ENCODE assay signal across 27 mouse cellular contexts in the genomic region with DNA sequence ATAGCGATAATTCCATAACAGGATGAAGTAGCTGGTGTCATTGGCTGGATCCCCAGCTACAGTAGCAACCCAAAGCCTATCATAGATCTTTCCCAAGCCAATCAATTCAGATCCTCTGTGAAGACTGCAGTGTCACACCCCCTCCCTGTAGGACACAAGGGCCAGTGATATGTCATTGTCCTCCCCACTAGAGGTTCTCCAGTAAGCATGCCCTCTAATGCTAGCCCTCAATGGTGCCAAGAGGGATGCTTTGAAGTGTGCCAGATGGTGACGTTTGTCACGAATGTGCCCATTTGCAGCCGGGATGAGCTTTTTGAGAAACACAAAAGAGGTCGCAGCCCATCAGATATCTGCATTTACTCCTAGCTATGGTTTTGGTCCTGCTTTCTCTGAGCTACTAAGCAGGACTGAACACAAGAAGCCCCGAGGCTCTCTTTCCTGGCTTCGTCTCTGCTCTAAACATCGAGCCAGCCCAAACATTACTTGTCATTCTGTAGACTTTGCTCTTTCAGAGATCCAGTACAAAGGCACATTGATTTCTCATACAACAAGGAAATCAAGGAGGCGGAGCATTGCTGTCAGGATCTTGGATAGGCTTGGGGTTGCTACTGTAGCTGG.
A peak's percentile ranks its signal among the peaks of the same experiment; 100 is the strongest.
DNase-seq lines count a peak whose midpoint lies in the region; ATAC-seq lines count a peak whose summit lies in the region.
"Had no signal": no experiment of that assay in that cellular context is flagged by ENCODE, and none has a peak within 500 bp of the region (broad histone marks: within the 10 kb centered on the region; RNA-seq: fewer than 3 reads in every experiment).

No protein-coding gene starts in this region.

- no peak overlapping the region for H3K9ac ChIP-seq in forebrain, embryonic 13.5 days
- no peak overlapping the region for H3K9ac ChIP-seq in hindbrain, embryonic 14.5 days
- H3K9ac ChIP-seq: heart, embryonic 13.5 days; hindbrain, embryonic 15.5 days; intestine, embryonic 15.5 days; limb, embryonic 12.5 days; stomach, embryonic 15.5 days had no signal

- no peaks in the 10 kb centered on the region for H3K27me3 ChIP-seq in forebrain, embryonic 13.5 days
- H3K27me3 ChIP-seq in forebrain, embryonic 10.5 days (ENCODE audit: poor library complexity, severe bottlenecking), result no peaks in the 10 kb centered on the region
- no peaks in the 10 kb centered on the region for H3K27me3 ChIP-seq in hindbrain, embryonic 14.5 days (ENCODE audit: control insufficient read depth, insufficient read depth, low read length)
- no peaks in the 10 kb centered on the region for H3K27me3 ChIP-seq in hindbrain, embryonic 10.5 days (ENCODE audit: insufficient read depth, poor library complexity, severe bottlenecking)
- H3K27me3 ChIP-seq: heart, embryonic 13.5 days; hindbrain, embryonic 15.5 days; intestine, embryonic 15.5 days; limb, embryonic 12.5 days; Patski; stomach, embryonic 15.5 days had no signal

- H3K4me3 ChIP-seq in forebrain, embryonic 13.5 days, result no peak overlapping the region
- no peak overlapping the region for H3K4me3 ChIP-seq in forebrain, embryonic 10.5 days
- H3K4me3 ChIP-seq in hindbrain, embryonic 14.5 days (replicated peaks; ENCODE audit: low read length), result no peak overlapping the region
- no peak overlapping the region for H3K4me3 ChIP-seq in hindbrain, embryonic 10.5 days
- H3K4me3 ChIP-seq: erythroblast, embryonic 14.5 days; heart, embryonic 13.5 days; hindbrain, embryonic 15.5 days; intestine, embryonic 15.5 days; layer of hippocampus, adult 2 months; left cerebral cortex, adult 2 months; limb, embryonic 12.5 days; megakaryocyte, embryonic 14.5 days; stomach, embryonic 15.5 days had no signal

- H3K4me2 ChIP-seq in forebrain, embryonic 13.5 days, result no peak overlapping the region
- H3K4me2 ChIP-seq in hindbrain, embryonic 14.5 days (replicated peaks), result no peak overlapping the region
- H3K4me2 ChIP-seq: heart, embryonic 13.5 days; hindbrain, embryonic 15.5 days; intestine, embryonic 15.5 days; limb, embryonic 12.5 days; stomach, embryonic 15.5 days had no signal

- H3K27ac ChIP-seq in forebrain, embryonic 13.5 days, result no peak overlapping the region
- no peak overlapping the region for H3K27ac ChIP-seq in forebrain, embryonic 10.5 days
- no peak overlapping the region for H3K27ac ChIP-seq in hindbrain, embryonic 14.5 days
- no peak overlapping the region for H3K27ac ChIP-seq in hindbrain, embryonic 10.5 days
- H3K27ac ChIP-seq: heart, embryonic 13.5 days; hindbrain, embryonic 15.5 days; intestine, embryonic 15.5 days; layer of hippocampus, adult 2 months; left cerebral cortex, adult 2 months; limb, embryonic 12.5 days; stomach, embryonic 15.5 days had no signal

- no peak for DNase-seq in forebrain, embryonic 10.5 days (ENCODE audit: extremely low spot score, low spot score)
- no peak for DNase-seq in hindbrain, embryonic 14.5 days (ENCODE audit: low spot score)
- DNase-seq in hindbrain, embryonic 10.5 days (ENCODE audit: low spot score), result no peak
- DNase-seq in brain, adult 2 months (ENCODE audit: low read depth, low spot score), result peak; percentile 37
- peak; percentile 45 for DNase-seq in gonadal fat pad, adult 2 months (ENCODE audit: low read depth)
- DNase-seq in lung, postnatal 25 days (ENCODE audit: low spot score), result no peak
- DNase-seq: adrenal gland, postnatal 10 days; cerebellum, adult 11-12 months; cerebellum, adult 9-11 months; gastrocnemius, postnatal 36 days; heart, postnatal 10 days; kidney, adult 2 months; kidney, postnatal 36 days; lung, postnatal 4 days; midbrain, embryonic 14.5 days; right cerebral cortex, postnatal 25 days had no signal

- WGBS in forebrain, embryonic 13.5 days, result 66% methylated on average over 9 of the region's 9 CpGs
- WGBS in forebrain, embryonic 10.5 days, result 87% methylated on average over 9 of the region's 9 CpGs
- WGBS in hindbrain, embryonic 14.5 days, result 76% methylated on average over 9 of the region's 9 CpGs
- WGBS in hindbrain, embryonic 10.5 days, result 88% methylated on average over 9 of the region's 9 CpGs

- H3K4me1 ChIP-seq in forebrain, embryonic 13.5 days, result peaks cover 21% of the 10 kb centered on the region
- H3K4me1 ChIP-seq in forebrain, embryonic 10.5 days, result peaks cover 16% of the 10 kb centered on the region
- H3K4me1 ChIP-seq in hindbrain, embryonic 14.5 days (replicated peaks; ENCODE audit: control insufficient read depth, insufficient read depth, low read length), result no peaks in the 10 kb centered on the region; the same call in 1 of the 2 replicates
- 0 out of 2 replicates have a peak, but pooled peaks cover 3% of the 10 kb centered on the region for H3K4me1 ChIP-seq in hindbrain, embryonic 10.5 days (replicated peaks)
- H3K4me1 ChIP-seq: intestine, embryonic 15.5 days; megakaryocyte, embryonic 14.5 days had no signal

- H3K9me3 ChIP-seq in forebrain, embryonic 13.5 days (replicated peaks), result no peaks in the 10 kb centered on the region
- H3K9me3 ChIP-seq in forebrain, embryonic 10.5 days, result no peaks in the 10 kb centered on the region
- no peaks in the 10 kb centered on the region for H3K9me3 ChIP-seq in hindbrain, embryonic 14.5 days (ENCODE audit: control insufficient read depth, low read length)
- H3K9me3 ChIP-seq in hindbrain, embryonic 10.5 days, result no peaks in the 10 kb centered on the region
- H3K9me3 ChIP-seq: heart, embryonic 13.5 days; hindbrain, embryonic 15.5 days; intestine, embryonic 15.5 days; limb, embryonic 12.5 days; megakaryocyte, embryonic 14.5 days; stomach, embryonic 15.5 days had no signal

- peak; percentile 81 for ATAC-seq in forebrain, embryonic 13.5 days
- ATAC-seq in hindbrain, embryonic 14.5 days (ENCODE audit: low FRiP score), result peak; percentile 43; the same call in 1 of the 2 replicates
- ATAC-seq: intestine, embryonic 15.5 days; Patski had no signal

- no peaks in the 10 kb centered on the region for H3K36me3 ChIP-seq in forebrain, embryonic 13.5 days (ENCODE audit: poor library complexity, severe bottlenecking)
- no peaks in the 10 kb centered on the region for H3K36me3 ChIP-seq in forebrain, embryonic 10.5 days (replicated peaks)
- H3K36me3 ChIP-seq in hindbrain, embryonic 14.5 days (replicated peaks; ENCODE audit: control insufficient read depth, insufficient read depth), result no peaks in the 10 kb centered on the region
- H3K36me3 ChIP-seq in hindbrain, embryonic 10.5 days, result no peaks in the 10 kb centered on the region
- H3K36me3 ChIP-seq: heart, embryonic 13.5 days; hindbrain, embryonic 15.5 days; intestine, embryonic 15.5 days; limb, embryonic 12.5 days; stomach, embryonic 15.5 days had no signal

Comparison
In these comparisons a context has a peak if more than half of its experiments do, and no peak if none do; other contexts are left out.
1. DNase-seq: peak in brain, adult 2 months (single experiment) and gonadal fat pad, adult 2 months (single experiment); none in forebrain, embryonic 10.5 days (single experiment), hindbrain, embryonic 14.5 days (single experiment), hindbrain, embryonic 10.5 days (single experiment) and lung, postnatal 25 days (single experiment).